ENCODE assay signal across 11 mouse cellular contexts in genomic region chr19:47457711-47458503, GRCm38 (mm10). TPM values are rescaled to one million over a fixed set of nuclear protein-coding genes. Genes with fewer than 3 reads are reported as not detected.
DNase-seq lines count a peak whose midpoint lies in the region; ATAC-seq lines count a peak whose summit lies in the region.
"Had no signal": no experiment of that assay in that cellular context is flagged by ENCODE, and none has a peak within 500 bp of the region (broad histone marks: within the 10 kb centered on the region; RNA-seq: fewer than 3 reads in every experiment).

No protein-coding gene starts in this region.

- peak overlapping the region; percentile 5 to 48; a peak in 2 of 4 replicates for H3K27ac ChIP-seq in heart, embryonic 14.5 days (replicated peaks in 1 of 2; ENCODE audit: control insufficient read depth in 1 of 2, insufficient read depth in 1 of 2, low read depth in 2 of 2, low read length in 2 of 2)
- H3K27ac ChIP-seq in liver, embryonic 13.5 days: peak overlapping the region; percentile 67

- DNase-seq in adrenal gland, adult 2 months: peak; percentile 31
- no peak for DNase-seq in adrenal gland, postnatal 10 days
- peak; percentile 10 for DNase-seq in 416B (ENCODE audit: low read depth)
- DNase-seq in liver, embryonic 13.5 days: no peak
- no peak for DNase-seq in ovary, postnatal 14 days (ENCODE audit: low spot score)
- no peak for DNase-seq in urinary bladder, postnatal 14 days (ENCODE audit: low spot score)
- DNase-seq: cerebellum, adult 8-10 months; forebrain, postnatal 0 days; thymus, postnatal 4 days had no signal

- no peak for ATAC-seq in heart, embryonic 14.5 days (ENCODE audit: insufficient number of reproducible peaks, insufficient read depth, low FRiP score, low read depth)
- peak; percentile 77 for ATAC-seq in liver, embryonic 13.5 days (ENCODE audit: low read depth)
- no peak for ATAC-seq in megakaryocyte, adult 5-6 weeks (ENCODE audit: poor library complexity, severe bottlenecking)
- ATAC-seq: forebrain, postnatal 0 days had no signal

- no peaks in the 10 kb centered on the region; the same call in 1 of the 2 replicates for H3K9me3 ChIP-seq in heart, embryonic 14.5 days (ENCODE audit: control insufficient read depth, low read length)
- H3K9me3 ChIP-seq in liver, embryonic 13.5 days (replicated peaks): no peaks in the 10 kb centered on the region

- H3K4me2 ChIP-seq in heart, embryonic 14.5 days (ENCODE audit: low read length): peak overlapping the region; percentile 17; the same call in 1 of the 2 replicates
- H3K4me2 ChIP-seq in liver, embryonic 13.5 days: peak overlapping the region; percentile 12

- WGBS in heart, embryonic 14.5 days: 32% methylated on average over 13 of the region's 13 CpGs
- WGBS in liver, embryonic 13.5 days (ENCODE audit: insufficient replicate concordance): 62% methylated on average over 13 of the region's 13 CpGs

- peaks cover 63 to 92% of the 10 kb centered on the region in 2 experiments for H3K4me1 ChIP-seq in heart, embryonic 14.5 days (ENCODE audit: control insufficient read depth in 2 of 2, insufficient read depth in 2 of 2, low read length in 2 of 2)
- H3K4me1 ChIP-seq in liver, embryonic 13.5 days (replicated peaks): peaks cover 91% of the 10 kb centered on the region

- H3K36me3 ChIP-seq in heart, embryonic 14.5 days (ENCODE audit: control insufficient read depth, insufficient read depth, low read length): peaks cover 21% of the 10 kb centered on the region
- H3K36me3 ChIP-seq in liver, embryonic 13.5 days: no peaks in the 10 kb centered on the region

- no peak overlapping the region for H3K4me3 ChIP-seq in heart, embryonic 14.5 days (ENCODE audit: control insufficient read depth in 1 of 2, insufficient read depth in 1 of 2, low read depth in 1 of 2, low read length in 2 of 2)
- H3K4me3 ChIP-seq in liver, embryonic 13.5 days (replicated peaks): no peak overlapping the region

- H3K27me3 ChIP-seq in heart, embryonic 14.5 days (ENCODE audit: control insufficient read depth, insufficient read depth, low read length): no peaks in the 10 kb centered on the region
- peaks cover 13% of the 10 kb centered on the region; the same call in 1 of the 2 replicates for H3K27me3 ChIP-seq in liver, embryonic 13.5 days

- H3K9ac ChIP-seq in heart, embryonic 14.5 days (ENCODE audit: low read length): peak overlapping the region; percentile 31; the same call in 1 of the 2 replicates
- H3K9ac ChIP-seq in liver, embryonic 13.5 days: no peak overlapping the region
- H3K9ac ChIP-seq: forebrain, postnatal 0 days had no signal

RNA-seq across cellular contexts. Expression of gene Sh3pxd2a, which starts 6.3 kb away (rescaled TPM):
- 10 to 100 TPM; 68.2 to 90.0 TPM for total RNA-seq in adrenal gland, adult 2 months (2021)
- 33.1 and 61.0 TPM in 2 replicates for polyA plus RNA-seq in adrenal gland, adult 2 months (2012; rRNA removed)
- total RNA-seq in adrenal gland, postnatal 10 days (2021): 100 to 1,000 TPM; 138 to 164 TPM
- 8.5 and 9.7 TPM in 2 replicates for polyA plus RNA-seq in heart, embryonic 14.5 days (2014; fragmentation: Nextera tagmentation; extraction: Ambion mirVana)
- 0.54 and 0.62 TPM in 2 replicates for polyA plus RNA-seq in liver, embryonic 13.5 days (2015; fragmentation: Nextera tagmentation; extraction: Ambion mirVana)
- 1.4 and 1.8 TPM in 2 replicates for total RNA-seq in megakaryocyte, adult 5-6 weeks (2015)
- total RNA-seq in megakaryocyte, adult 5-6 weeks (2017): 1.1 and 1.3 TPM in 2 replicates

Comparison
In these comparisons a context has a peak if more than half of its experiments do, and no peak if none do; other contexts are left out.
1. DNase-seq: peak in adrenal gland, adult 2 months (single experiment) and 416B (single experiment); none in adrenal gland, postnatal 10 days (single experiment), liver, embryonic 13.5 days (single experiment), ovary, postnatal 14 days (single experiment) and urinary bladder, postnatal 14 days (single experiment).
2. RNA of gene Sh3pxd2a, which starts 6.3 kb away (total RNA-seq): 138 to 164 TPM in adrenal gland, postnatal 10 days and 68.2 to 90.0 TPM in adrenal gland, adult 2 months; 1.1 to 1.8 TPM in megakaryocyte, adult 5-6 weeks; every median in the first group is over 10 times any median in the second.